Mouse (Mus musculus): ENCODE results near the gene Sobp.

DNA sequence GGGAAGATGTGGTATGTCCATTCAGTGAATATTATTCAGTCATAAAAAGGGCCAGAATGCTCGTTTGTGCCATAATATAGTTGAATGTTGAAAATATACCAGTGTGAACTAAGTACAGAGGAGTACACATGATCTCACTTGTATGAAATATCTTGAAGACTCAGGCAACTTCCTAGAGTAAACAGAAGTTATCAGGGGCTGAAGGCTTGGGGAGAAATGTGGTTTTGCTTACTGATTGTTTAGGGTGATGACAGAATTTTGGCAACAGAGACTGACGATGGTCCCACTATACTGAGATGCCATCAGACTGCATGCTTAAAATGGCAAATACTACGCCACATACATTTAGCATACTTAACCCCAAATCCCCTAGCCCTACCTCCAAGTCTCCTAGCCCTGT is 132.5 kb downstream of the Sobp start:
- TF ChIP-seq EP300 (IDR thresholded peaks at IDR 0.05; ENCODE audit: low read depth) (no peak), CTCF (IDR thresholded peaks at IDR 0.05; ENCODE audit: low read depth) (no peak)

Data from liver, embryonic 14.5 days (tissue).